Mouse (Mus musculus) heart, adult 10 weeks (tissue): ENCODE data around the gene Calr. TPM values are rescaled to one million over a fixed set of nuclear protein-coding genes. Genes with fewer than 3 reads are reported as not detected.

Experiments used
- polyA plus RNA-seq: library from polyadenylated mRNA; stranded (reverse); fragments of 350-450 nt; fragmentation: Illumina TruSeq; extraction: RNeasy Lipid Tissue Mini Kit (QIAGEN cat#74804); gene quantifications from one replicate; pipeline ENCODE4 v1.2.3, GENCODE M21; 2014; ENCODE audit warnings: low read depth, low replicate concordance

Calr gene
- 330 TPM for polyA plus RNA-seq

DNA sequence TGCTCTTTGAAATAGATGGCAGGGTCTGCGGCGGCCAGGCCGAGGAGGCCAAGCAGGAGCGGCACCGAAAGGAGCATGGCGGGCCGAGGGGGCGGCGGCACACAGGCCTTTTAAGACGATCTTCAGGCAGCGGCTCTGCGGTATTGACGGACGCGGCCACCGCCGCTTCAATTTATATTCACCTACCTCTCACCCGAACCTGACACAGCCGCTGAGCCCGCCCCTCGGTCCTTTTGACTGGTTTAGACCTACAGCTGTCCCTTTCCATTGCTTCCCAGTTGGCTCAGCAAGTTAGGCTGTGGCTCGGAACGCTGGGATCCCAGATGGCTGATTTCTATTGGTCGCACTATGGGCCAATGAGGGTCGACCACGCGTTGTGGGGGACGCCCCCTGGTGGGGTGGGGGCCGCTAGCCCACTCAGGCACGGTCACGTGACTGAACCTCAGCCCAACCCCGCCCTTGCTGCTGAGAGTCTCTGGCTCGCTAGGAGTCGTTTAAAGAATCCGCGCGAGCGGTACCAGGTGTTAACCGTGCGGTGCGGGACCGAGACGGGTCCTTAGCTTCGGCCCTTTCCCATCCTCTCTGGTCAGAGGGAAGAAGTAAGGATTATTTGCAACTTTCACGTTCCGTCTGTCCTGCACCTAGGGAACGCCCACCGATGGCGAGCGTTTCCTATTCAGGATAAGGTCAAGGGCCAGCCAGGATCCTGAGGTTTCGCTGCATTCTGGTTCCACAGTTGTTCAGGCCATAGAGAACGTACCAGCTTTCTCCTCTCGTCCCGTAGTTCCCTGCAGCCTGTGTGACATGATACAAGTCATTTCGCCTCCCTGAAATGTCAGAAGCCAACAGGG, at the start of gene Calr:
Calr (minus strand) TSS at position 213 of the 851 bp plus-strand sequence.

DNA sequence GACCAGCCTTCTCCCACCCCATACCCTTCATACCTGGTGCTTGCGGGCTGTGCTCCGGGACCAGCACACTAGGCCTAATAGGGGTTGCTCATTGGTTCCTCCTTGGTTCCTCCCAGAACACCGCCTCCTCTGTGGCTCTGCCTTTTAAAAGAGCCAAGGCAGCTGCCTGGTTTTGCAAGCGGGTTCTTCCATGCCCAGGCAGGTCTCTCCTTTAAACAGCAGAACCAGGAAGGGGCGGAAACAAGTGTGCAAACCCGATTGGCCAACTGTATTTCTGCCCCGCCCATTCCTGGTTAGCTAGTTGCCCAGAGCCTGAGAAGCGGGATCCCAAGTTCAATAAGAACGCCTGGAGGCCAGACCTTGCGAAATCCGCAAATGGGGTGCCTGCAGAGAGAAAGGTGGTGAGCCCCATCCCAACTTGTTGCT, 47.0 kb upstream of the Calr start, which contains the start of gene Gcdh:
Gcdh (minus strand) TSS at position 213 of the 426 bp plus-strand sequence.

DNA sequence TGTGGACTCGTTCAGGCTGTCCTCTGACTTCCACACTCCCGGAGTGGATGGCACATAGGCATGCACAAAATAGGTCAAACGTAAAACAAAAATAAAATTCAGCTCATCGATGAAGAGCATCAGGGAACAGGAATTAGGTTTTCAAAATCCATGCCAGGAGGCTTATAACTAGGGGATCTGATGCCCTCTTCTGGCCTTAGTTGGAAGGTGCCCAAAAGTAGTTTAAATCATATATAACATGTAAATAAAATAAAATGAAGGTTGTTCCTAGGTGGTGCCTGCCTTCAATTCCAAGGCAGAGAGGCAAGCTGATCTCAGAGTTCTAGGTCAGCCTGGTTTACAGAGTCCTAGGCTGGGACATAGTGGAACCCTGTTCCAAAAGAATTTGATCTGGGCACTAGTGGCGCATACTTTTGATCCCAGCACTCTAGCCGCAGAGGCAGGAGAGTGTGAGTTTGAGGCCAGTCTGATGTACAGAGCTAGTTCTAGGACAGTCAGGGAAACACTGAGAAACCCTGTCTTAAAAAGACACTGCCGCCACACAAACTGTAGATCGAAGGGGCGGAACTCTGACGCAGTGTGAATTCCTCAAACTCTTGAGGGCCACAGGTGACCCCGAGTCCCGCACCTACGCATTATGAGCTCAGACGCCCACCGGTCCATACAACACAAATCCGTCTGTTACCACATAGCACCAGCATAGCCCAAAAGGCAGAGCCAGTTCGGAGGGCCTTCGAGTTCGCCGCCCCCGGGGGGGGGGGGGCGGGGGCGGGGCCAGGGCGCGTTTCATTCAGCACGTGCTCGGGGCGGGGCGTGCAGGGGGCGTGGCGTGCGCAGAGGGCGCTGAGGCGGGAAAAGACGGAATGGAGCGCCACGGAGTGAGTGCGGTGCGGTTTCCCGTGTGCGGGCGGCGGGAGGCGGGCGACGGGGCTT, 24.9 kb upstream of the Calr start, which contains the start of gene Syce2:
Syce2 (plus strand) TSS at position 736 of the 933 bp plus-strand sequence.

DNA sequence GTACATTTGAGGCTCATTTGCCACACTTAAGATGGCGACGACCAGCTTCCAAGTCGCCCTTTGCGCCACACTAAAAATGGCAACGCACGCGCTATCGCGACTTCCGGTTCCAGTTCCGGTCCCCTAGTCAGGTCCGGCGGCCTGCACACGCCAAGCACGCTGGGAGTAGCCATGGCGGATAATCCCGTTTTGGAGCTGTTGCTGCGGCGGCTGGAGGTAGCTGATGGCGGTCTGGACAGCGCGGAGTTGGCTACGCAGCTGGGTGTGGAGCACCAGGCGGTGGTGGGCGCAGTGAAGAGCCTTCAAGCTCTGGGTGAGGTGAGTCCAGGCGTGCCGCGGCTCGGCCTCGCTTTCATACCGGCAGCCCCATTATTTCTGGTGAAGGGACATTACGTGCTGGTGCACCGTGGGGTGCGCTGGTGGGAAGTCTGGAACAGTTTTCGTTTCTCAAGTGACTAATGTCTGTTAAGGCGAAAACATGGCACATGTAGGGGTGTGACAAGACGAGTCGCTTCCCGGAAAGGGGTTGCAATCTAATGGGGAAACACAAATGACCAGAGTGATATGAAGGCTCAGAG, 10.2 kb upstream of the Calr start, which contains the start of gene Farsa:
Farsa (plus strand) TSS at position 126 of the 578 bp plus-strand sequence.

DNA sequence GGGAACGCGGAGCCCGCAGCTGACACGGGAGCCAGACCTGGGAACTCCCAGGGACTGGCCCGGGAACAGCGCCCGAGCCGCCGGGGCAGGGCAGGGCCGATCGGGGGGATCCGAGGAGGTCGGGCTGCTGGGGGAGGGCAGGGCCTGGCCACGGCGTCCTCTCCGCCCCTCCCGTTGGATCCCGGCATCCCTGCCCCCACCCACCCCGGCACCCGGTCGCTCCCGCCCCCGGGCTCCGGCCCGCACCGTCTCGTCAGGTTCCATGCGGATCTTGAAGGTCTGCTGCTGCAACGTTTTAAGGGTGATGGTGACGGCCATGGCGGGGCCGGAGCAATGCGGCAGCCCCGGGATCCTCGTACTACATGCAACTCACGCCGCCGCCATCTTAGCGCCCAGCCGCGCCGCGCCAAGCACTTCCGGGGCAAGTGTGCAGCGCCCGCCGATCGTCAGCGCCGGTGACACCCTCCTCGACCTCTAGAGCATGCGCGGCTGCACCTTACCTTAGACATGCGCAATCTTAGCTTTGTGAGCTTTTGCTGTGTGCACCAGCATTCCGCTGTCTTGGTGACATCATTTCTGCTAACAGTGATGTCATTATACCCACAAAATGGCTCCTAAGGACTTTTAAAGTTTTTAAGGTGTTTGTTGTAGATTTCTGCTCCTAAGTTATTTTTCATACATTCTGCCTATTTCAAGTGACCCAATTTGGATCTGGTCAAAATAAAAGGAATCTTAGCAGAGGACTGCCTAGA, 6.3 kb downstream of the Calr start, which contains the start of gene Rad23a:
Rad23a (minus strand) TSS at position 418 of the 752 bp plus-strand sequence.

DNA sequence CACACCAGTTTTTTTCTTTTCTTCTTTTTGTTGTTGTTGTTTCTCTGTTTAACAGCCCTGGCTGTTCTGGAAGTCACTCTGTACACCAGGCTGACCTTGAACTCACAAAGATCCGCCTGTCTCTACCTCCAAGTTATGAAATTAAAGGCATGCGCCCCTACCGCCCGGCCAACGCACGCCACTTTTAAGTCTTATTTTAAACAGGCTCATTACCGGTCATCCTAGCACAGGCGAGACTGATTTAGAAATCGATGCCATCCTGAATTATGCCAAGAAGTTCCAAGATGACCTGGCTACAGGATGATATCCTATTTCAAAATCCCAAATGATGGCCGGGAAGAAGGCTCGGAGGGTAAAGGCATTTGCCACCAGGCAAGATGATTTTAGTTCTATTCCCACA, 15.2 kb downstream of the Calr start, which contains the start of gene Gadd45gip1:
Gadd45gip1 (plus strand) TSS at position 33 of the 400 bp plus-strand sequence.

DNA sequence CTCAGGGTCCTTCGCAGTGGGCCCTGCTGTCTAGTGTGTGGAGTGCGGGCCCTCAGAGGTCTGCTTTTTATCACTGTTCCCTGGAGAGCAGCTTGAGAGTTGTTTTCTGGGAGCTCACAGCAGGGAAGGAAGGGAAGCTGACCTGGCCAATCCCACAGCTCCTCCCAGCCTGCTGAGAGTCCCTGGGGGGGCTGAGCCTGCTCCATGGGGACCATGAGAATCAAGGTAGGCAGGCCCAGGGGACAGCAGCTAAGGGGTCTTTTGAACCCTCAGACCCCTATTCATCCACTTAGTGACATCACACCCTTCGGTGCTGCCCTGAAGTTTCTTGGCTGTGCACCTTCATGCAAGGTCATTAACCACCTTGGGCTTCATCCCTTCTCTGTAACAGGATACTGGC, 24.0 kb downstream of the Calr start, which contains the start of gene Dand5:
Dand5 (minus strand) TSS at position 101 of the 400 bp plus-strand sequence.

DNA sequence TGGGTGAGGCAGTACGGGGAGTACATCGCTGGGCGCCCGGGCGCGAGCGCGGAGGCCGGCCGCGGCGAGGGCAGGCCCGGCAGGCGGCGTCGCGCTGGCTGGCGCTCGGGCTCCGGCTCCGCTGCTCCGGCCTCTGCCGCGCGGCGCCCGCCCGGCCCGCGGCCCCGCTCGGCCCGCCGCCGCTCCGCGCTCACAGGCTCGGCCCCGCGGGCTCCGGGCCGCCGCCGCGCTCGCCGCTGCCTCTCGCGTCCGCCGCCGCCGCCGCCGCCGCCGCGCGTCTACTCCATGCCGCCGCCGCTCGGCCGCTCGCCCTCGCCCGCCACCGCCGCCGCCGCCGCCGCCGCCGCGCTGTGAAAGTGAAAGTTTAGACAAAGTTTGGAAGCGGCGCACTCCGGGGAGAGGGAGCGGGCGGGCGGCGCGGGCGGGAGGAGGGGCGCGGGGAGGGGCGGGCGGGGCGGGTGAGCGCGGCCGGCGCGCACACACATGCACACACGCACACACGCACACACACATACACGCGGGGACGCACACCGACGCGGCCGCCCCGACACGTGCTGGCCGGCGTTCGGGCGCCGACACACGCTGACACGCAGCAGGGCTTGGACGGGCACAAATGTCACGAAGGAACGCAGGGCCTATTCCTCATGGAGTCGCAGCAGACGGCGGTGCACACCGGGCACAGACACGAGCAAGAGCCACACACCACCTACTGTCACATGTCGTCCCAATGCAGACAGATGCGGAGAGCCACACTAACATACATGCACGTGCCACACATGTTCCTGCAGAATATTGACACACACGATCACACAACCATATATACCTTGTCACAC, 46.5 kb downstream of the Calr start, which contains the start of gene Nfix:
Nfix (minus strand) TSS at position 346 of the 833 bp plus-strand sequence.

Other genes with a start within 250 kb of the Calr start
- 19.2 TPM for gene Ier2, start 184.1 kb downstream of the Calr start, polyA plus RNA-seq
- 39.8 TPM for gene Trmt1, start 160.6 kb downstream of the Calr start, polyA plus RNA-seq
- gene Nacc1, start 159.1 kb downstream of the Calr start, polyA plus RNA-seq = 25.1 TPM
- 3.0 TPM for gene Lyl1, start 145.5 kb downstream of the Calr start, polyA plus RNA-seq
- gene G430095P16Rik, start 123.9 kb downstream of the Calr start, polyA plus RNA-seq = not detected
- 84.9 TPM for gene Nfix, start 46.6 kb downstream of the Calr start, polyA plus RNA-seq
- 14.0 TPM for gene Dand5, start 24.1 kb downstream of the Calr start, polyA plus RNA-seq
- gene Gadd45gip1, start 15.4 kb downstream of the Calr start, polyA plus RNA-seq = 28.8 TPM
- gene Rad23a, start 6.3 kb downstream of the Calr start, polyA plus RNA-seq = 101 TPM
- gene Farsa, start 10.1 kb upstream of the Calr start, polyA plus RNA-seq = 26.7 TPM
- 0.92 TPM for gene Syce2, start 25.2 kb upstream of the Calr start, polyA plus RNA-seq
- 84.6 TPM for gene Gcdh, start 47.0 kb upstream of the Calr start, polyA plus RNA-seq
- 0.29 TPM for gene Klf1, start 55.0 kb upstream of the Calr start, polyA plus RNA-seq
- 9.4 TPM for gene Dnase2a, start 61.6 kb upstream of the Calr start, polyA plus RNA-seq
- 0.13 TPM for gene Mast1, start 90.4 kb upstream of the Calr start, polyA plus RNA-seq
- not detected for gene Rtbdn, start 100.1 kb upstream of the Calr start, polyA plus RNA-seq
- gene Gm49661, start 122.5 kb upstream of the Calr start, polyA plus RNA-seq = not detected
- 451 TPM for gene Prdx2, start 122.7 kb upstream of the Calr start, polyA plus RNA-seq
- gene Rnaseh2a, start 122.8 kb upstream of the Calr start, polyA plus RNA-seq = 30.6 TPM
- 16.7 TPM for gene Junb, start 131.8 kb upstream of the Calr start, polyA plus RNA-seq
- gene Hook2, start 143.7 kb upstream of the Calr start, polyA plus RNA-seq = 3.5 TPM
- gene Best2, start 167.6 kb upstream of the Calr start, polyA plus RNA-seq = not detected
- gene Asna1, start 178.3 kb upstream of the Calr start, polyA plus RNA-seq = 85.3 TPM
- 63.4 TPM for gene Trir, start 179.9 kb upstream of the Calr start, polyA plus RNA-seq
- gene Tnpo2, start 190.0 kb upstream of the Calr start, polyA plus RNA-seq = 18.9 TPM
- gene Fbxw9, start 213.1 kb upstream of the Calr start, polyA plus RNA-seq = 4.0 TPM
- gene Gm5741, start 221.0 kb upstream of the Calr start, polyA plus RNA-seq = not detected
- gene Dhps, start 224.8 kb upstream of the Calr start, polyA plus RNA-seq = 30.4 TPM
- 54.9 TPM for gene Wdr83os, start 233.8 kb upstream of the Calr start, polyA plus RNA-seq
- gene Wdr83, start 234.4 kb upstream of the Calr start, polyA plus RNA-seq = 42.4 TPM
- gene Man2b1, start 236.3 kb upstream of the Calr start, polyA plus RNA-seq = 28.3 TPM